In genomic region chr16:84702230-84703128, GRCm38 (mm10) we compare ENCODE assay signal across 7 mouse cellular contexts. TPM values are rescaled to one million over a fixed set of nuclear protein-coding genes. Genes with fewer than 3 reads are reported as not detected.
DNase-seq lines count a peak whose midpoint lies in the region; ATAC-seq and TF ChIP-seq lines count a peak whose summit lies in the region.

No protein-coding gene starts in this region.

- H3K36me3 ChIP-seq in heart, embryonic 11.5 days (ENCODE audit: control insufficient read depth, insufficient read depth, low read length): no peaks in the 10 kb centered on the region
- no peaks in the 10 kb centered on the region for H3K36me3 ChIP-seq in kidney, embryonic 14.5 days (ENCODE audit: control insufficient read depth, insufficient read depth, low read length)

- TF ChIP-seq CTCF in cortical plate, adult 2 months (IDR thresholded peaks at IDR 0.05; ENCODE audit: extremely low read depth, insufficient read depth, low read length): no peak

- no peak for TF ChIP-seq POLR2A in cortical plate, adult 2 months (IDR thresholded peaks at IDR 0.05; ENCODE audit: extremely low read depth, insufficient read depth, low read length)

- peak; percentile 40 for DNase-seq in T-cell, adult 2 months (ENCODE audit: low spot score)
- peak; percentile 37 for DNase-seq in lung, postnatal 14 days
- peak; percentile 56 for DNase-seq in retina, postnatal 1 day
- DNase-seq in layer of hippocampus, adult 11-12 months (ENCODE audit: low spot score): no peak

- peak overlapping the region; percentile 66 for H3K9ac ChIP-seq in heart, embryonic 11.5 days (ENCODE audit: low read depth, low read length)
- H3K9ac ChIP-seq in kidney, embryonic 14.5 days (ENCODE audit: low read depth, low read length): peak overlapping the region; percentile 66

- H3K27me3 ChIP-seq in heart, embryonic 11.5 days (ENCODE audit: control insufficient read depth, insufficient read depth, low read length): peaks cover 13% of the 10 kb centered on the region; the same call in 1 of the 2 replicates
- 0 out of 2 replicates have a peak, but pooled peaks cover 3% of the 10 kb centered on the region for H3K27me3 ChIP-seq in kidney, embryonic 14.5 days (ENCODE audit: control insufficient read depth, insufficient read depth, low read length)

- H3K4me3 ChIP-seq in cortical plate, adult 2 months (ENCODE audit: insufficient read depth, low read length): peak overlapping the region; percentile 5; the same call in 1 of the 2 replicates
- peak overlapping the region; percentile 67 for H3K4me3 ChIP-seq in heart, embryonic 11.5 days (ENCODE audit: low read depth, low read length)
- H3K4me3 ChIP-seq in kidney, embryonic 14.5 days (ENCODE audit: low read length): peak overlapping the region; percentile 67

- no peaks in the 10 kb centered on the region for H3K9me3 ChIP-seq in heart, embryonic 11.5 days (replicated peaks; ENCODE audit: control insufficient read depth, low read length)
- H3K9me3 ChIP-seq in kidney, embryonic 14.5 days (ENCODE audit: control insufficient read depth, low read length): no peaks in the 10 kb centered on the region

- ATAC-seq in heart, embryonic 11.5 days (replicated peaks; ENCODE audit: insufficient number of reproducible peaks, low FRiP score, low TSS enrichment): 0 out of 2 replicates have a peak, but pooled peaks have one; percentile 62
- ATAC-seq in kidney, embryonic 14.5 days (ENCODE audit: low FRiP score, low TSS enrichment): peak; percentile 70

- H3K4me1 ChIP-seq in cortical plate, adult 2 months (ENCODE audit: control insufficient read depth, insufficient read depth, low read length): no peaks in the 10 kb centered on the region
- H3K4me1 ChIP-seq in heart, embryonic 11.5 days (ENCODE audit: control insufficient read depth, insufficient read depth, low read length): no peaks in the 10 kb centered on the region
- H3K4me1 ChIP-seq in kidney, embryonic 14.5 days (ENCODE audit: control insufficient read depth, insufficient read depth, low read length): no peaks in the 10 kb centered on the region

- 10% methylated on average over 39 of the region's 39 CpGs for WGBS in heart, embryonic 11.5 days (ENCODE audit: insufficient replicate concordance)
- WGBS in kidney, embryonic 14.5 days: 14% methylated on average over 39 of the region's 39 CpGs

- H3K4me2 ChIP-seq in heart, embryonic 11.5 days: peak overlapping the region; percentile 99
- peak overlapping the region; percentile 98 for H3K4me2 ChIP-seq in kidney, embryonic 14.5 days (replicated peaks; ENCODE audit: low read depth, low read length)

- H3K27ac ChIP-seq in cortical plate, adult 2 months (ENCODE audit: insufficient read depth, low read length): no peak overlapping the region
- H3K27ac ChIP-seq in heart, embryonic 11.5 days (ENCODE audit: low read depth, low read length): no peak overlapping the region
- no peak overlapping the region for H3K27ac ChIP-seq in kidney, embryonic 14.5 days (ENCODE audit: low read depth, low read length)

RNA-seq across cellular contexts. Expression of gene Mrpl39, which starts 33.1 kb away (rescaled TPM):
- polyA plus RNA-seq in cortical plate, adult 2 months (2012; rRNA removed): 19.7 and 20.6 TPM in 2 replicates
- 51.4 and 53.0 TPM in 2 replicates for polyA plus RNA-seq in heart, embryonic 11.5 days (2014; fragmentation: Nextera tagmentation; extraction: Ambion mirVana)
- 48.2 and 54.4 TPM in 2 replicates for polyA plus RNA-seq in kidney, embryonic 14.5 days (2014; fragmentation: Nextera tagmentation; extraction: Ambion mirVana)

Comparison
In these comparisons a context has a peak if more than half of its experiments do, and no peak if none do; other contexts are left out.
1. H3K4me3 ChIP-seq: peak in every context shown above with its lines; median percentile 67 in heart, embryonic 11.5 days; 67 in kidney, embryonic 14.5 days; 5 in cortical plate, adult 2 months.